Comparison of ENCODE assay signal across 25 mouse cellular contexts in the genomic region with DNA sequence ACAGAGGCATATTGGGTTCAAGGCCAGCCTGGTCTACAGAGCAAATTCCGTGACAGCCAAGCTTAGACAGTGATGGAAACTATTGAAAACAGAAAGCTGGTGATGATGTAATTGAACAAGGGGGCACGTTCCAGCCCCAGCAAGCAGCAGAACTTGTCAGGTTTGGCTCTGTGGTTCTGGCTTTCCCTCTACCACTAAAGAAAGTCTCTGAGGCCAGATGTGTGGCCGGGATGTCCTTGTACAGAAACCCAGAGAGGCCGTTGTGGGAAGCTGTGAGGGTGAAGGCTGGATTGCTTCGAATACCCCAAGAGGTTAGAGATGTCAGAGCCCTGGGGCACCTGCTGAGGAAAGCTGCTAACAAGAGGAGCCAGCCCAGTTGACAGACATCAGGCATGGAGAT.
"Had no signal": no experiment of that assay in that cellular context is flagged by ENCODE, and none has a peak within 500 bp of the region (broad histone marks: within the 10 kb centered on the region; RNA-seq: fewer than 3 reads in every experiment).

No protein-coding gene starts in this region.

- H3K4me3 ChIP-seq: forebrain, embryonic 15.5 days; heart, embryonic 13.5 days; heart, embryonic 15.5 days; hindbrain, embryonic 13.5 days; hindbrain, embryonic 15.5 days; kidney, embryonic 15.5 days; limb, embryonic 13.5 days; limb, embryonic 15.5 days had no signal

- DNase-seq: forebrain, postnatal 0 days; gastrocnemius, postnatal 14 days; gastrocnemius, postnatal 36 days; heart, adult 18-20 months; kidney, adult 11 months; kidney, adult 2 months; kidney, adult 9 months; kidney, postnatal 14 days; kidney, postnatal 36 days; layer of hippocampus, adult 9-11 months; layer of hippocampus, postnatal 36 days; left cerebral cortex, postnatal 4 days had no signal

- H3K27ac ChIP-seq: forebrain, embryonic 15.5 days; heart, embryonic 13.5 days; heart, embryonic 15.5 days; hindbrain, embryonic 13.5 days; hindbrain, embryonic 15.5 days; hindbrain, postnatal 0 days; kidney, embryonic 15.5 days; kidney, postnatal 0 days; limb, embryonic 13.5 days; limb, embryonic 15.5 days; liver, embryonic 14.5 days had no signal

- H3K27me3 ChIP-seq: forebrain, embryonic 15.5 days; heart, embryonic 13.5 days; heart, embryonic 15.5 days; hindbrain, embryonic 13.5 days; hindbrain, embryonic 15.5 days; kidney, embryonic 15.5 days; limb, embryonic 13.5 days; limb, embryonic 15.5 days had no signal

- H3K4me1 ChIP-seq: forebrain, embryonic 15.5 days; heart, embryonic 13.5 days; heart, embryonic 15.5 days; hindbrain, embryonic 13.5 days; hindbrain, embryonic 15.5 days; kidney, embryonic 15.5 days; limb, embryonic 13.5 days; limb, embryonic 15.5 days had no signal

- ATAC-seq: forebrain, embryonic 15.5 days; forebrain, postnatal 0 days; hindbrain, postnatal 0 days; intestine, embryonic 16.5 days had no signal

- H3K9me3 ChIP-seq: forebrain, embryonic 15.5 days; heart, embryonic 13.5 days; heart, embryonic 15.5 days; hindbrain, embryonic 13.5 days; hindbrain, embryonic 15.5 days; kidney, embryonic 15.5 days; limb, embryonic 13.5 days; limb, embryonic 15.5 days had no signal

- H3K4me2 ChIP-seq: forebrain, embryonic 15.5 days; heart, embryonic 11.5 days; heart, embryonic 13.5 days; heart, embryonic 15.5 days; hindbrain, embryonic 13.5 days; hindbrain, embryonic 15.5 days; kidney, embryonic 15.5 days; limb, embryonic 13.5 days; limb, embryonic 15.5 days had no signal

- H3K9ac ChIP-seq: forebrain, embryonic 15.5 days; forebrain, postnatal 0 days; heart, embryonic 13.5 days; heart, embryonic 15.5 days; hindbrain, embryonic 13.5 days; hindbrain, embryonic 15.5 days; kidney, embryonic 15.5 days; limb, embryonic 13.5 days; limb, embryonic 15.5 days; liver, embryonic 14.5 days had no signal
